In genomic region chr19:50566306-50566705, GRCm38 (mm10) we compare ENCODE assay signal across 27 mouse cellular contexts.
"Had no signal": no experiment of that assay in that cellular context is flagged by ENCODE, and none has a peak within 500 bp of the region (broad histone marks: within the 10 kb centered on the region; RNA-seq: fewer than 3 reads in every experiment).

No protein-coding gene starts in this region.

- H3K27me3 ChIP-seq: heart, embryonic 13.5 days; heart, embryonic 15.5 days; hindbrain, embryonic 13.5 days; hindbrain, embryonic 15.5 days; kidney, embryonic 15.5 days; limb, embryonic 13.5 days; limb, embryonic 15.5 days; liver, embryonic 13.5 days; liver, embryonic 15.5 days had no signal

- DNase-seq: gastrocnemius, postnatal 14 days; gastrocnemius, postnatal 36 days; heart, adult 11 months; heart, adult 2 months; heart, postnatal 14 days; heart, postnatal 36 days; kidney, adult 11 months; kidney, adult 2 months; kidney, adult 9 months; kidney, postnatal 10 days; kidney, postnatal 25 days; kidney, postnatal 4 days; left cerebral cortex, postnatal 4 days; liver, embryonic 13.5 days had no signal

- H3K9me3 ChIP-seq: heart, embryonic 13.5 days; heart, embryonic 15.5 days; hindbrain, embryonic 13.5 days; hindbrain, embryonic 15.5 days; kidney, embryonic 15.5 days; limb, embryonic 13.5 days; limb, embryonic 15.5 days; liver, embryonic 13.5 days; liver, embryonic 15.5 days had no signal

- H3K4me1 ChIP-seq: heart, embryonic 13.5 days; heart, embryonic 15.5 days; hindbrain, embryonic 13.5 days; hindbrain, embryonic 15.5 days; kidney, embryonic 15.5 days; limb, embryonic 13.5 days; limb, embryonic 15.5 days; liver, embryonic 13.5 days; liver, embryonic 15.5 days had no signal

- H3K4me2 ChIP-seq: heart, embryonic 11.5 days; heart, embryonic 13.5 days; heart, embryonic 15.5 days; hindbrain, embryonic 13.5 days; hindbrain, embryonic 15.5 days; kidney, embryonic 15.5 days; limb, embryonic 13.5 days; limb, embryonic 15.5 days; liver, embryonic 13.5 days; liver, embryonic 15.5 days had no signal

- ATAC-seq: hindbrain, postnatal 0 days; intestine, embryonic 16.5 days had no signal

- H3K36me3 ChIP-seq: heart, embryonic 13.5 days; heart, embryonic 15.5 days; hindbrain, embryonic 13.5 days; hindbrain, embryonic 15.5 days; kidney, embryonic 15.5 days; limb, embryonic 13.5 days; limb, embryonic 15.5 days; liver, embryonic 13.5 days; liver, embryonic 15.5 days had no signal

- H3K4me3 ChIP-seq: heart, adult 2 months; heart, embryonic 13.5 days; heart, embryonic 15.5 days; hindbrain, embryonic 13.5 days; hindbrain, embryonic 15.5 days; kidney, embryonic 15.5 days; layer of hippocampus, adult 2 months; left cerebral cortex, adult 2 months; limb, embryonic 13.5 days; limb, embryonic 15.5 days; liver, embryonic 13.5 days; liver, embryonic 15.5 days had no signal

- H3K9ac ChIP-seq: heart, embryonic 13.5 days; heart, embryonic 15.5 days; hindbrain, embryonic 13.5 days; hindbrain, embryonic 15.5 days; kidney, embryonic 15.5 days; limb, embryonic 13.5 days; limb, embryonic 15.5 days; liver, embryonic 13.5 days; liver, embryonic 15.5 days had no signal

- H3K27ac ChIP-seq: heart, adult 2 months; heart, embryonic 13.5 days; heart, embryonic 15.5 days; hindbrain, embryonic 13.5 days; hindbrain, embryonic 15.5 days; hindbrain, postnatal 0 days; kidney, embryonic 15.5 days; layer of hippocampus, adult 2 months; left cerebral cortex, adult 2 months; limb, embryonic 13.5 days; limb, embryonic 15.5 days; liver, embryonic 13.5 days; liver, embryonic 15.5 days had no signal
